Mouse (Mus musculus) liver, postnatal 0 days (tissue): ENCODE measurements around the gene Hoxd10.

ENCODE experiments used
- CTCF ChIP-seq: sonication (generic); IDR thresholded peaks from 2 replicates; pipeline ENCODE4 v1.5.1; 2016; ENCODE audit warnings: antibody characterized with exemption, low read depth
- EP300 ChIP-seq: IDR thresholded peaks from 2 replicates; pipeline ENCODE4 v1.6.1; 2016; ENCODE audit warnings: antibody characterized with exemption, low read depth, mild to moderate bottlenecking

GRCm38 (mm10) chr2:74720955-74721491 is 29.3 kb downstream of the Hoxd10 start:
- TF ChIP-seq CTCF: no peak
- TF ChIP-seq EP300: no peak
